Mouse (Mus musculus) forebrain, embryonic 12.5 days (tissue): Measurements from ENCODE around the gene Lyrm9. TPM values are rescaled to one million over a fixed set of nuclear protein-coding genes. Genes with fewer than 3 reads are reported as not detected.
A peak's percentile ranks its signal among the peaks of the same experiment; 100 is the strongest.

Experiments used
- ATAC-seq: fragments of 200-750 bp; cut with Nextera tagmentation; 2 replicates; pipeline ENCODE4 v1.8.0; 2017; ENCODE audit warnings: moderate TSS enrichment; ENCODE audit not compliant: low FRiP score
- H3K27ac ChIP-seq: fragments of 300-500 bp; sonication (generic); 2 replicates; pipeline ENCODE4 v1.5.1; 2016; ENCODE audit warnings: mild to moderate bottlenecking
- H3K27me3 ChIP-seq: fragments of 300-500 bp; sonication (generic); 2 replicates; pipeline ENCODE4 v1.6.1; 2016; ENCODE audit warnings: mild to moderate bottlenecking
- H3K36me3 ChIP-seq: fragments of 300-500 bp; sonication (generic); replicated peaks from 2 replicates; pipeline ENCODE4 v1.6.1; 2016; ENCODE audit warnings: mild to moderate bottlenecking
- H3K4me1 ChIP-seq: fragments of 300-500 bp; sonication (generic); 2 replicates; pipeline ENCODE4 v1.6.1; 2016
- H3K4me2 ChIP-seq: fragments of 300-500 bp; sonication (generic); 2 replicates; pipeline ENCODE4 v1.6.1; 2016; ENCODE audit warnings: mild to moderate bottlenecking, moderate library complexity
- H3K4me3 ChIP-seq: fragments of 300-500 bp; sonication (generic); replicated peaks from 2 replicates; pipeline ENCODE4 v1.5.1; 2016; ENCODE audit warnings: mild to moderate bottlenecking
- H3K9ac ChIP-seq: fragments of 300-500 bp; sonication (generic); 2 replicates; pipeline ENCODE4 v1.6.1; 2016; ENCODE audit warnings: mild to moderate bottlenecking
- H3K9me3 ChIP-seq: fragments of 300-500 bp; sonication (generic); 2 replicates; pipeline ENCODE4 v1.6.1; 2016
- WGBS: fragments of 180-500 bp; shearing (Covaris S2); methylation state at CpG from one replicate; pipeline ENCODE4 v1.1.7; 2016; 5-methylcytosine and 5-hydroxymethylcytosine counted together
- polyA plus RNA-seq: library from polyadenylated mRNA; unstranded; fragments of >200 nt; fragmentation: Nextera tagmentation; extraction: Ambion mirVana; gene quantifications from 2 replicates; pipeline ENCODE4 v1.2.1, GENCODE M21; 2016

Lyrm9 gene
- polyA plus RNA-seq, 1 experiment from 2014 or later, result 24.8 TPM

DNA sequence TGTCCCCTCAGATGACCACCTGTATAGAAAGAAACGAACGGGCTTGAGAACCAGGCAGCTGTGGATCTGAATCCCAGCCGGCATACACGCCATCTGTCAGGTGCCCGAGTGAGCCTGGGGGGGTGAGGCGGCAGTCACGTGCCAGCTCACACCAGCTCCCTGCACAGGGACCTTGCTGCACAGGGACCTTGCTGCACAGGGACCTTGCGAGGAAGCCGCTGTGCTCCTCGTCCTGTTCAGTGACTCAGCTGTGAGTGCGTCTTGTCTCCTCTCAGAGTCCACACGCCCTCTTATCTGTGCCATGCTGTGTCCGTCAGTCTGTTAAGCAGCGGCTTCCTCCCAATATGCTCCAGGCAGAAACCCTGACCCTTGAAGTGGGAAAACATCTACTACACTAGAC, 13.1 kb downstream of the Lyrm9 start:
- Histone ChIP-seq H3K4me1 (peaks cover 6% of the 10 kb centered on the region; the same call in 1 of the 2 replicates), H3K4me2 (no peak overlapping the region), H3K27ac (no peak overlapping the region), H3K27me3 (no peaks in the 10 kb centered on the region), H3K9me3 (no peaks in the 10 kb centered on the region), H3K4me3 (no peak overlapping the region), H3K36me3 (peaks cover 11% of the 10 kb centered on the region; the same call in 1 of the 2 replicates), H3K9ac (no peak overlapping the region)
- ATAC-seq, result no peak
- 83% methylated on average over 14 of the region's 14 CpGs for WGBS

DNA sequence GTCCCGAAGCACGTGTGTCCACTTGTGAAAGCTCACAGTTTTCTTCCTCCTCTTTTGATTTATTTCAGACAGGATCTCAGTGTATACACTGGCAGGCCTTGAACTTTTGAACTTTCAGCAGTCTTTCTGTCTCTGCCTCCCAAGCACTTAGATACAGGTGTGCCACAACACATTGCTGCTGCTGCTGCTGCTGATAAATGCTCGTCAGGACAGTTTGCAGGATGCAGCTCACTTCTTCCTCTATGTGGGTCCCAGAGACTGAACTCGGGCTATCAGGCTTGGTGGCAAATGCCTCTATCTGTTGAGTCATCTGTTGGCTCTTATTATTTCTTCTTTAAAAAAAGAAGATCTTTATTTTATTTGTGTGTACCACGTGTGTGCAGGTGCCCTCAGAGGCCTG, 13.8 kb downstream of the Lyrm9 start:
- H3K27ac ChIP-seq, result no peak overlapping the region
- H3K4me1 ChIP-seq, result peaks cover 6% of the 10 kb centered on the region; the same call in 1 of the 2 replicates
- no peak for ATAC-seq
- no peak overlapping the region for H3K4me3 ChIP-seq
- H3K9me3 ChIP-seq, result no peaks in the 10 kb centered on the region
- 88% methylated on average over 5 of the region's 5 CpGs for WGBS
- H3K36me3 ChIP-seq, result peaks cover 11% of the 10 kb centered on the region; the same call in 1 of the 2 replicates
- H3K4me2 ChIP-seq, result no peak overlapping the region
- no peaks in the 10 kb centered on the region for H3K27me3 ChIP-seq
- no peak overlapping the region for H3K9ac ChIP-seq

DNA sequence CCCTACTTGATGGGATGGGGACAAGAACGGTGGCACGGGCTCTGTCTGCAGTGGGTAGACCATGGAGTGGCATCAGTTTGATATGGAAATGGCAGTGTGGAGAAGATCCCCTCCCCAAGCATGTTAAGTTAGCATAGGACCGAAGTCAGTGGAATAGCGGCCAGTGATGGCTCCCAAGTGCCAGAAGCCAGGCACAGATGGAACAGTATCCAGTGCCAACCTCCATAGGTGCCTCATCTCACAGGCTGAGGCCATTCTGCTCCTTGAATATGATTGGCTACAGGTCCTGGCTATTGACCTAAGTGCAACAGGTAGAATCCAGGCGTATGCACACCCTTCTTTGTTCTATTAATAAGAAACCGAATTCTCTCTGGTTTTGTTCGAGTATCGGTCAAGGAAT, 15.6 kb downstream of the Lyrm9 start:
- Histone ChIP-seq H3K4me3 (no peak overlapping the region), H3K27me3 (no peaks in the 10 kb centered on the region), H3K9me3 (no peaks in the 10 kb centered on the region), H3K9ac (no peak overlapping the region), H3K27ac (no peak overlapping the region), H3K4me2 (no peak overlapping the region), H3K36me3 (peaks cover 11% of the 10 kb centered on the region; the same call in 1 of the 2 replicates), H3K4me1 (peaks cover 6% of the 10 kb centered on the region; the same call in 1 of the 2 replicates)
- no peak for ATAC-seq
- WGBS, result 91% methylated on average over 8 of the region's 8 CpGs

DNA sequence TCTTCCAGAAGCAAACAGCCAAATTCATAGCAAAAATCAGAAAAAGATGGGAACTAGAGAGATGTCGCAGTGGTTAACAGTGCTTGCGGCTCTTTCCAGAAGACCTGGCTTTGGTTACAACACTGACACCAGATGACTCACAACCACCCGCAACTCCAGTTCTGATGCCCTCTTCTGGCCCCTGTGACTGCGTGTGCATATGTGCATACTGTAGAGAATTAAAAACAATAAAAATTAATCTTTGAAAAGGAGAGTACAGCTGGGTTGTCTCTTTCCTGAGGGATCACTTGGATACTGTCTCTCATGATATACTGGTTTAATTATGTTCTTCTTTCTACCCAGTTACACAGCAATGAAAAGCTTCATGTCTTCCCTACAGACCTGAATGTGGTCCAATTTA, 20.2 kb downstream of the Lyrm9 start:
- Histone ChIP-seq H3K4me3 (no peak overlapping the region), H3K4me2 (no peak overlapping the region), H3K9me3 (no peaks in the 10 kb centered on the region), H3K27me3 (no peaks in the 10 kb centered on the region), H3K9ac (no peak overlapping the region), H3K36me3 (no peaks in the 10 kb centered on the region), H3K27ac (no peak overlapping the region), H3K4me1 (peaks cover 8% of the 10 kb centered on the region)
- 92% methylated on average over 4 of the region's 4 CpGs for WGBS
- no peak for ATAC-seq

DNA sequence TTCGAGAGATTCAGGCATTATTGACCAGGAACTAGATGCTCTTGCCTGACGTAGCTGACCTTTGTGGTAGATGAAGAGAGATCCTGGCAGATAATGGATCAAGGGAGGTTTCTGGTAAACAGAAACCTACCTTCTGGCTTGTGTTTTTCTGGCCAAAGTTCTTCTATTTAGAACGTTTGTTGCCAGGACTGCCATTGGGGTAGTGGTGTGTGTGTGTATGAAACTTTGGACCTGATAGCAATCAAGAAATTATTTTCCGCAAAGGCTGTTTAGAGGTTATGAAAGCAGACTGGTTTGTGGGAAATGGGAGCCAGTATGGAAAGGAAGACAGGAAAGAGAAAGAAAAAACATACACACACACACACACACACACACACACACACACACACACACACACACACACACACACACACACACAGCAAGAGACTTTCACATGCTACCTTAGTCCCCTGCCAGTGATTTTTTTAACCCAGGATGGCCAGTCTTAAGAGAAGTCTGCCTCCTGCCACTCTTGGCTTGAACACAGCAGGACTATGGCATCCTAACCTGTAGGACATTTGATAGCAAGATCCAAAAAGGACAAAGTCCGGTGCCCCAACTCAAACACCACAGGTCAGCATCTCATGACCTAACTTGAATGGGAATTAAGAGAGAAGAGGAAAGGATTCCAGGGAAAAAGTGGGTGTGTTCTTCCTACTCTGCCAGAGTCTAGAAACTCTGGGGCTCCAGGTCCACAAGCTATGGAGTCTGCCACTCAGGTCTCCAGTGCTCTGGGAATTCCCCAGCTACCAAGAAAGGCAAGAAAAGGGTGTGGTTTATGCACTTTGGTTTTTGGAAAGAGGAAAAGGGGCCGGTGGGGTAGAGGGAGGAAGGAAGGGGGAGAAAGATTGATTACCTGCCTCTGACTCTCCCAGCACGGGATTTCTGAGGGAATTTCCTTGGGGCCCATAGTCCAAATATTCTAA, 21.8 kb downstream of the Lyrm9 start:
- peaks cover 12% of the 10 kb centered on the region for H3K4me1 ChIP-seq
- 69% methylated on average over 7 of the region's 7 CpGs for WGBS
- no peaks in the 10 kb centered on the region for H3K27me3 ChIP-seq
- no peaks in the 10 kb centered on the region for H3K9me3 ChIP-seq
- H3K36me3 ChIP-seq, result no peaks in the 10 kb centered on the region
- H3K27ac ChIP-seq, result no peak overlapping the region
- H3K9ac ChIP-seq, result no peak overlapping the region
- no peak overlapping the region for H3K4me3 ChIP-seq
- H3K4me2 ChIP-seq, result no peak overlapping the region
- ATAC-seq, result no peak

DNA sequence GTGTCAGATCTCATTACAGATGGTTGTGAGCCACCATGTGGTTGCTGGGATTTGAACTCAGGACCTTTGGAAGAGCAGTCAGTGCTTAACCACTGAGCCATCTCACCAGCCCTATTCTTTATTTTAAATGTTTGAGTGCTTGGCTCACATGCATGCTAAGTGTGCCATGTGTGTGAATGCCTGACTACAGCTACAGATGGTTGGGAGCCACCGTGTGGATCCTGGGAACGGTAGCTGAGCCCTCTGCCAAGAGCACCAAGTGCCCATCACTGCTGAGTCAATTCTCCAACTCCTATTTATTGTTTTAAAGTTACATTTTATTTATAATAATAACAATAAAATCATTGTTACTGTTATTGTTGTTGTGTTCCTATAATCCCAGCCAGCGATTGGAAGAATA, 23.5 kb downstream of the Lyrm9 start:
- no peak overlapping the region for H3K4me3 ChIP-seq
- no peaks in the 10 kb centered on the region for H3K9me3 ChIP-seq
- WGBS, result 87% methylated on average over 3 of the region's 3 CpGs
- no peaks in the 10 kb centered on the region for H3K27me3 ChIP-seq
- H3K4me1 ChIP-seq, result peaks cover 12% of the 10 kb centered on the region
- H3K9ac ChIP-seq, result no peak overlapping the region
- no peak overlapping the region for H3K4me2 ChIP-seq
- no peak for ATAC-seq
- H3K27ac ChIP-seq, result no peak overlapping the region
- no peaks in the 10 kb centered on the region for H3K36me3 ChIP-seq

DNA sequence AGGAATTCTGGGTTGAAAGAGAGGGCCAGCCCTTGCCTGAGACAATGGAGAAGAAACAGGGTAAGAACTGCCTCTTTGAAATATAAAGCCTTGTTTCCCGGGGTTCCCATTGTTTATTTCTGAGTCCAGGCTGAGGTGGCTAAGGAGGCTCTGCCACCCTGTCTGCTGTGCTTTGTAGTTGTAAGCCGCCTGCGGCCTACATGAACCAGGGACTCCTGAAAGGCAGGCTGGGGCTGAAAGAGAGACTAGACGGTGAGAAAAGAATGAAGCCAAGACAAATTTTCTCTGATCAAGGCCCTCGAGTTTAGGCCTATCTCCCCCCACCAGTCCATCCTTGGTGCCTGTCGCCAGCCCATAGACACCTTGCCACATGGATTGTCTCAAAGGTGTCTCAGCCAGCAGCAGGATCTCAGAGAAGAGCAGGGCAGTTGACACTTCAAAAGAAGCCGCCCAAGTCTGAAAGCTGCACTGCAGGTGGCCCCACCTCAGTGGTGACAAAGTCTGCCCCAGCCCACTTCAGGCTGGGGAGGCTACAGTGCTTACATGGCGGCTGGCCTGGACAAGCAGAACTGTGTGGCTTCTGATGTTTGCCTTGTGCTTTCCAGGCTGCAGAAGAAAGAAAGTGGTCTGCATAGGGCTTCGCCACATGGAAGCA, 25.0 kb downstream of the Lyrm9 start:
- Histone ChIP-seq H3K27ac (0 out of 2 replicates have a peak overlapping the region, but pooled peaks have one; percentile 5), H3K9ac (no peak overlapping the region), H3K27me3 (no peaks in the 10 kb centered on the region), H3K4me2 (no peak overlapping the region), H3K4me1 (peaks cover 12% of the 10 kb centered on the region), H3K36me3 (no peaks in the 10 kb centered on the region), H3K4me3 (no peak overlapping the region), H3K9me3 (no peaks in the 10 kb centered on the region)
- WGBS, result 25% methylated on average over 9 of the region's 9 CpGs
- no peak for ATAC-seq

DNA sequence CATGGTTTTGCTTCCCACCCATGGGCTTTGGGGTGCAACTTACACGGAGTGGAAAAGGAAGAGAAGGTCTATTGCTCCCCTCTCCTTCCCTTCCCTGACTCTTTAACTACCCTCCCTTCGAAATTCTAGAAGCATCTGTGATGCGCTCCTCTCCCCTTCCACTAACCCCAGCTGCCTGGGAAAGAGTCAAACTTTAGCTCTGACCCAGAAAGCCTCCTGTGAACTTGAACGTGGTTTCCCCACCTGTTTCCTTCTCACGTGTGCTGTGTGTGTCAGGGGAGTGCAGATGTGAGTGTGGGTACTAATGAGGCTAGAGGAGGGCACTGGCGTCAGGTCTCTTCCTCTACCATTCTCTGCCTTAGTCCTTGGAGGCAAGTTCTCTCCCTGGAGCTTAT, 25.5 kb downstream of the Lyrm9 start:
- Histone ChIP-seq H3K9me3 (no peaks in the 10 kb centered on the region), H3K36me3 (no peaks in the 10 kb centered on the region), H3K4me3 (no peak overlapping the region), H3K4me1 (peaks cover 12% of the 10 kb centered on the region), H3K4me2 (no peak overlapping the region), H3K27me3 (no peaks in the 10 kb centered on the region), H3K27ac (no peak overlapping the region), H3K9ac (no peak overlapping the region)
- 52% methylated on average over 6 of the region's 6 CpGs for WGBS
- ATAC-seq, result no peak

DNA sequence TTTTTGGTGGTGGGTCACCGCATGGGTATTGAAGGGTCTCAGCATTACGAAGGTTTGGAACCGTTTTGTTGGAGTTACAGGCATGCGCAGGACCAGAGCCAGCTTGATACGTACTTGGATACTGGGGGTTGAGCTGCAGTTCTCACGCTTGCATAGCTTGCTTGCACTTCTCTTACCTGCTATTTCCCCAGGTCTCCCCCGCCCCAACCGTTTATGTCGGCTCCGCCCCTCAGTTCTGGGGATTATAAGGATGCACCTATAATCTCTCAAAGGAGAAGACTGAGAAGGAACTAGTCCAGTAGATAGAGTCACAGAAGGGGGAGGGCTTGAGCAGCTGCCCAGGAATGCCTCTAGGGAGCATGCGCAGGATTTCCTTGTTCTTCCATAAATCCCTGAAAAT, 26.1 kb downstream of the Lyrm9 start:
- no peak overlapping the region for H3K27ac ChIP-seq
- H3K9me3 ChIP-seq, result no peaks in the 10 kb centered on the region
- no peak overlapping the region for H3K4me2 ChIP-seq
- no peak overlapping the region for H3K4me3 ChIP-seq
- H3K9ac ChIP-seq, result no peak overlapping the region
- no peaks in the 10 kb centered on the region for H3K27me3 ChIP-seq
- ATAC-seq, result no peak
- peaks cover 15% of the 10 kb centered on the region for H3K4me1 ChIP-seq
- H3K36me3 ChIP-seq, result no peaks in the 10 kb centered on the region
- WGBS, result 86% methylated on average over 11 of the region's 11 CpGs

DNA sequence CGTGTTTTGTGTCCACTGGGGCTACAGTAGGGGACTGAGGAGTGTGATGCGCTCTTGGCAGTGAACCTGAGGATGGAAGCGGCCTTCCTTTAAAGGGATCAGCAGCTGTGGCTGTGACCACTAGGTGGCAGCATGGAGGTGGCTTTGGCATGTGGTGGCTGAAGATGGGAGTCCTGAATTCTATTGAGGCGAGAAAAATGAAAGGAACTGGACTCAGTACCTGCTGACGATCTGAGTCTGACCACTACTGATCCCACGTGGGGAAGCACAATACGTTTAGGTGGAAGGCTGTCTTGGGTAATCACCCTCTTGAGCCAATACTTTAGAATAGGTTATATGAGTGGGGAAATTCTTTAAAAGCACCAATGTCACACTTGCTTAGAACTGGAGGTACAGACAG, 29.9 kb downstream of the Lyrm9 start:
- no peak; the same call in 1 of the 2 replicates for ATAC-seq
- Histone ChIP-seq H3K9ac (no peak overlapping the region), H3K4me3 (no peak overlapping the region), H3K4me1 (peaks cover 24% of the 10 kb centered on the region), H3K4me2 (no peak overlapping the region), H3K27ac (no peak overlapping the region), H3K36me3 (no peaks in the 10 kb centered on the region), H3K27me3 (no peaks in the 10 kb centered on the region), H3K9me3 (no peaks in the 10 kb centered on the region)
- 8% methylated on average over 7 of the region's 7 CpGs for WGBS

DNA sequence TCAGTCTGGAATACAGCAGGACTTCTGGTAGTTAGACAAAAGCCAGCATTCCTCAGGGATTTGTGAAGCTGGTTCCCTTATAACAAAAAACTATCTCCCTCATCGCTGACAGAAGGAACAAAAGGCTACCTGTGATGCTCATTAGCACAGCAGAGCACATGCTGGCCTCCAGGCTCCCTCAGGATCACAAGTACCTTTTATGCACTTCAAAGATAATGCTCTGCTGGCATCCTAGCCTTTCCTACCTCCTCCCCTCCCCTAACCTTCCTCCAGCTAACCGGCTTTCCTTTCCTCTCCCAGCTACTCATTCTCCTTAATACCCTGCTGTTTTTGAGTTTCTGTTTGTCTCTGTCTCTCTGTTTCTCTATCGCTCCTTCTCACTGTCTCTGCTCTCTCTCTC, 31.2 kb downstream of the Lyrm9 start:
- Histone ChIP-seq H3K9me3 (no peaks in the 10 kb centered on the region), H3K36me3 (no peaks in the 10 kb centered on the region), H3K27ac (peak overlapping the region; percentile 19; the same call in 1 of the 2 replicates), H3K27me3 (no peaks in the 10 kb centered on the region), H3K4me1 (peaks cover 17% of the 10 kb centered on the region), H3K4me2 (no peak overlapping the region), H3K4me3 (no peak overlapping the region), H3K9ac (peak overlapping the region; percentile 29; the same call in 1 of the 2 replicates)
- WGBS, result 2% methylated on average over 3 of the region's 3 CpGs
- ATAC-seq, result no peak

DNA sequence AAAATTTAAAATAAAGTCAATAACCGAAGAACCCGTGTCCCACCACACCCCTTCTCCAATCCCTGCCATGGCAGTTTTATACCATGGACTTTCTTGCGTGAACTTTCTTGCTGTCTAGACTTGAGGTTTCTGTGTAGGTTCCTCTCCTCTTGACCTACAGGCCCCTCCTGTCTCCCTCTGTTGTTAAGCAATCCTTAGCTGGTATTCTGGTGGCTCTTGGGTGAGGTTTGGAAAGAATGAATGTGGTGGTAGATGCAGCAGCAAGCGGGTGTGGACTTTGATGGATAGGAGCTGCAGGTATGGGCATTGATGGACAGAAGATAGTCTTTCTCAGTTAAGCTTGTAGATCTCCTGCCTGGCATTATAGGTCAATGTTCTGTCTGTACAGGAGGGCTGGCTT, 37.5 kb downstream of the Lyrm9 start:
- Histone ChIP-seq H3K9me3 (no peaks in the 10 kb centered on the region), H3K27me3 (no peaks in the 10 kb centered on the region), H3K4me1 (peaks cover 8% of the 10 kb centered on the region; the same call in 1 of the 2 replicates), H3K9ac (no peak overlapping the region), H3K27ac (no peak overlapping the region), H3K4me3 (no peak overlapping the region), H3K36me3 (no peaks in the 10 kb centered on the region), H3K4me2 (no peak overlapping the region)
- WGBS, result 89% methylated on average over 4 of the region's 4 CpGs
- ATAC-seq, result no peak
